Mouse (Mus musculus) heart, adult 2 months (tissue): ENCODE measurements around the gene Slc25a39.

Experiments used
- CTCF ChIP-seq: fragments of 200-600 bp; IDR thresholded peaks from 2 replicates; pipeline ENCODE4 v1.8.1; 2022; ENCODE audit warnings: antibody characterized with exemption, mild to moderate bottlenecking, moderate library complexity
- EP300 ChIP-seq: fragments of 200-500 bp; IDR thresholded peaks from 2 replicates; pipeline ENCODE4 v1.6.1; 2011; ENCODE audit warnings: low read depth, low read length, control low read depth; ENCODE audit not compliant: insufficient read depth

- no peak for TF ChIP-seq CTCF
- no peak for TF ChIP-seq EP300
Observed at GRCm38 (mm10) chr11:102367504-102368280, 40.1 kb downstream of the Slc25a39 start.
